Mouse (Mus musculus): ENCODE measurements around the gene Psmd1. TPM values are rescaled to one million over a fixed set of nuclear protein-coding genes. Genes with fewer than 3 reads are reported as not detected.

Gene Psmd1
- total and polyA plus RNA-seq, 3 experiments, result 57.9 to 155 (median 116) TPM

GRCm38 (mm10) chr1:86114141-86114540 is 50.0 kb downstream of the Psmd1 start:
- no peaks in the 10 kb centered on the region for H3K27me3 ChIP-seq (ENCODE audit: control insufficient read depth in 1 of 2, insufficient read depth in 2 of 2, low read length in 2 of 2)
- peaks cover 0 to 36% of the 10 kb centered on the region in 2 experiments; a peak in 2 of 4 replicates for H3K36me3 ChIP-seq (ENCODE audit: control insufficient read depth in 1 of 2, insufficient read depth in 2 of 2, low read length in 2 of 2)
- no peaks in the 10 kb centered on the region for H3K9me3 ChIP-seq (replicated peaks; ENCODE audit: insufficient read depth, low read length)
- no peak overlapping the region for H3K27ac ChIP-seq (ENCODE audit: control insufficient read depth, low read depth, low read length)
- no peak overlapping the region for H3K9ac ChIP-seq (ENCODE audit: control insufficient read depth, low read depth, low read length, poor library complexity, severe bottlenecking)
- no peak for TF ChIP-seq ZC3H11A (IDR thresholded peaks at IDR 0.05; ENCODE audit: low read depth, low read length)
- TF ChIP-seq KAT2A (conservative IDR thresholded peaks at IDR 0.05; ENCODE audit: low read depth, low read length), result no peak
- TF ChIP-seq USF1 (IDR thresholded peaks at IDR 0.05; ENCODE audit: low read depth, low read length), result no peak
- TF ChIP-seq NELFE (IDR thresholded peaks at IDR 0.05; ENCODE audit: low read depth, low read length), result no peak
- no peak for TF ChIP-seq MAFK (IDR thresholded peaks at IDR 0.05; ENCODE audit: borderline replicate concordance, low read depth, low read length)
- no peak for TF ChIP-seq MAZ (IDR thresholded peaks at IDR 0.05; ENCODE audit: low read depth, low read length)
- no peak for TF ChIP-seq RAD21 (IDR thresholded peaks at IDR 0.05; ENCODE audit: low read depth, low read length)
- no peak for TF ChIP-seq ZKSCAN1 (IDR thresholded peaks at IDR 0.05; ENCODE audit: low read depth, low read length)
- no peak for TF ChIP-seq ELF1 (IDR thresholded peaks at IDR 0.05; ENCODE audit: low read depth, low read length)
- no peak for TF ChIP-seq RCOR1 (IDR thresholded peaks at IDR 0.05; ENCODE audit: low read depth, low read length)
- TF ChIP-seq TAL1 (IDR thresholded peaks at IDR 0.05; ENCODE audit: low read length), result no peak
- no peak for TF ChIP-seq MAX (IDR thresholded peaks at IDR 0.05; ENCODE audit: low read length)
- TF ChIP-seq E2F4 (IDR thresholded peaks at IDR 0.05; ENCODE audit: borderline replicate concordance, low read depth, low read length), result no peak
- TF ChIP-seq JUND (IDR thresholded peaks at IDR 0.05; ENCODE audit: low read depth, low read length), result no peak
- TF ChIP-seq NRF1 (IDR thresholded peaks at IDR 0.05; ENCODE audit: insufficient read depth, low read depth, low read length, poor library complexity, severe bottlenecking), result no peak
- no peak for TF ChIP-seq ZNF384 (IDR thresholded peaks at IDR 0.05; ENCODE audit: low read depth, low read length)
- H3K4me1 ChIP-seq (ENCODE audit: control insufficient read depth in 1 of 2, insufficient read depth in 2 of 2, low read length in 2 of 2), result no peaks in the 10 kb centered on the region
- H3K4me3 ChIP-seq (ENCODE audit: control insufficient read depth in 1 of 2, insufficient read depth in 1 of 2, low read depth in 2 of 2, low read length in 2 of 2), result no peak overlapping the region
- H3K79me2 ChIP-seq (ENCODE audit: control insufficient read depth, insufficient read depth, low read length, poor library complexity), result no peaks in the 10 kb centered on the region
- DNase-seq (ENCODE audit: low read depth, low spot score), result no peak

DNA sequence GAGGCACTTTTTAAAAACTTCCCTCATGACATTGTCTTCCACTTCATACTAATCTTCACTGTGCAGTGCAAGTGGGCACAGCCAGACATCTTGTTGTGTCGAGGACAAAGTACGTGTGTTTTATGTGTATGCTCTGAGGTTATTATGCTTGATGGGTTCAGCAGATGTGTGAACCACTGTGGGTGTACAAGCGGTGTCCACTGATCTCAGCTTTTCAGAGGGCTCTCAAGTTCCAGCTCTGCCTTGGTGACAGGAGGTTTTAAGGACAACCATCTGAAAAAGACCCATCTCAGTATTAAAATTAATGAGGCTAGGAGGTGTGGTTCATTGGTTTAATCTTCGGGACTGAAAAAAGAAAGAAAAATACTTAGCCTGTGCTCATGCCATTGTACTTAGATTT is 55.4 kb downstream of the Psmd1 start:
- Histone ChIP-seq H3K9ac (ENCODE audit: control insufficient read depth, low read depth, low read length, poor library complexity, severe bottlenecking) (no peak overlapping the region), H3K27ac (ENCODE audit: control insufficient read depth, low read depth, low read length) (no peak overlapping the region), H3K36me3 (ENCODE audit: control insufficient read depth in 1 of 2, insufficient read depth in 2 of 2, low read length in 2 of 2) (peaks cover 0 to 56% of the 10 kb centered on the region in 2 experiments; a peak in 2 of 4 replicates), H3K9me3 (replicated peaks; ENCODE audit: insufficient read depth, low read length) (no peaks in the 10 kb centered on the region), H3K4me3 (ENCODE audit: control insufficient read depth in 1 of 2, insufficient read depth in 1 of 2, low read depth in 2 of 2, low read length in 2 of 2) (no peak overlapping the region), H3K79me2 (ENCODE audit: control insufficient read depth, insufficient read depth, low read length, poor library complexity) (no peaks in the 10 kb centered on the region), H3K4me1 (ENCODE audit: control insufficient read depth in 1 of 2, insufficient read depth in 2 of 2, low read length in 2 of 2) (no peaks in the 10 kb centered on the region), H3K27me3 (ENCODE audit: control insufficient read depth in 1 of 2, insufficient read depth in 2 of 2, low read length in 2 of 2) (no peaks in the 10 kb centered on the region)
- TF ChIP-seq ZMIZ1 (IDR thresholded peaks at IDR 0.05; ENCODE audit: low read depth, low read length) (no peak), JUND (IDR thresholded peaks at IDR 0.05; ENCODE audit: low read depth, low read length) (no peak), MYB (IDR thresholded peaks at IDR 0.05; ENCODE audit: low read depth, low read length) (no peak), MAFK (IDR thresholded peaks at IDR 0.05; ENCODE audit: borderline replicate concordance, low read depth, low read length) (no peak), CTCF (IDR thresholded peaks at IDR 0.05 in 2 of 3, conservative IDR thresholded peaks at IDR 0.05 in 1 of 3; ENCODE audit: control insufficient read depth in 1 of 3, insufficient read depth in 1 of 3, low read depth in 2 of 3, low read length in 3 of 3, poor library complexity in 1 of 3, severe bottlenecking in 1 of 3) (no peak), HCFC1 (IDR thresholded peaks at IDR 0.05; ENCODE audit: low read depth, low read length) (no peak), EP300 (IDR thresholded peaks at IDR 0.05; ENCODE audit: low read depth in 1 of 2, low read length in 2 of 2) (no peak)
- DNase-seq (ENCODE audit: low read depth, low spot score), result no peak
